Mouse (Mus musculus): Measurements from ENCODE around the gene Trdn.

The Trdn gene

GRCm38 (mm10) chr10:33375474-33376029 lies 295.2 kb downstream of the Trdn start:
- no peak for DNase-seq

Measured in lung, adult 18-20 months (tissue).